Mouse (Mus musculus) ES-CJ7 (cell line): ENCODE results near the gene Rnf187.

ENCODE experiments used
- DNase-seq: peaks from one replicate; pipeline ENCODE4 v3.0.0; 2011; ENCODE audit warnings: low read depth, low spot score

Rnf187 gene

GRCm38 (mm10) chr11:58903511-58904409, 35.0 kb downstream of the Rnf187 start, which contains the start of gene Zfp39:
Gene Zfp39 (minus strand): TSS chr11:58904225.
- peak; percentile 91 for DNase-seq

DNA sequence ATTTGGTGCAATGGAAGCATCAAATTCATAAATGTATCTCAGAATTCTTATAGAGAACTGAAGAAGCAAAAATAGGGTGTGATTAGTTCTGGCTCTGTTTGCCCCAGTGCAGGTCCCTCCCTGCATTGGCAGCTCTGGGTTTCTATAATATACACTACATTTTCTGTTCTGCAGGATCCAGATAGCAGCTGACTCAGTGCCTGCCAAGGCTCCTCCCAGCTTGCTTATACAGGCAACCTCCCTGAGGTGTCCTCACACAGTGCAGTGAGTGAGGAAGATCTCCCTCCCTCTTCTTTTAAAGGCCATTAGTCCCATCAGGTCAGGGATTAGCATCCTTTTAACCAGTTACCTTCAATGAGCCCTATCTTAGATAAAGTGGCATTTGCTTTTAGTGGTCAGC, 37.6 kb downstream of the Rnf187 start:
- no peak for DNase-seq

DNA sequence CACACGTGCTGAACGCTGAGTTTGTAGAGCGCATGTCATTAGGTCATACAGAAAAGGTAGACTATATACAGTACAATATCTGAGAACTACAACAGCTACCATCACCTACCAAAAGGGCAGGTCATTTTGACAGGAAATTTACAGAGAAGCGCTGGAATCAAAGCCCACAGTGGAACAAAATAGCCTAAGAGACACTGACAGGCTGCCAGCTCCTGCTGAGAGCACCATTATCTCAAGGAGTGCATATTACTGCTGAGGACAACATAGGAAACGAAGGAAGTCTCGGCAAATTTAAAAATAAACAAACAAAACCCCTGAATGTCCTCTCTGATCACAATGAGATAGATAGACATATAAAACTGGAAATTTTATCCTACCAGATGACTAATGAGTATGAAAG, 41.2 kb downstream of the Rnf187 start:
- DNase-seq, result no peak

GRCm38 (mm10) chr11:58894456-58894855, 44.3 kb downstream of the Rnf187 start:
- DNase-seq, result no peak

GRCm38 (mm10) chr11:58890511-58890910, 48.2 kb downstream of the Rnf187 start:
- no peak for DNase-seq

- no peak for DNase-seq
Observed at GRCm38 (mm10) chr11:58883756-58884155, 55.0 kb downstream of the Rnf187 start.
